Mouse (Mus musculus) myocyte (in vitro differentiated cells): ENCODE results near the gene Iqschfp.

ENCODE experiments used
- CEBPB ChIP-seq: IDR thresholded peaks from 2 replicates; pipeline ENCODE4 v1.6.1; 2011; ENCODE audit warnings: mild to moderate bottlenecking, moderate library complexity; ENCODE audit not compliant: poor library complexity, insufficient read depth, severe bottlenecking
- MAX ChIP-seq: IDR thresholded peaks from one replicate; pipeline ENCODE4 v1.6.1; 2011; ENCODE audit warnings: low read depth, mild to moderate bottlenecking, control low read depth
- POLR2A ChIP-seq: IDR thresholded peaks from one replicate; pipeline ENCODE4 v1.6.1; 2011; ENCODE audit warnings: low read depth, mild to moderate bottlenecking, control low read depth, moderate library complexity; ENCODE audit not compliant: insufficient read length
- REST ChIP-seq: IDR thresholded peaks from one replicate; pipeline ENCODE4 v1.6.1; 2011; ENCODE audit warnings: mild to moderate bottlenecking, control low read depth, moderate library complexity; ENCODE audit not compliant: insufficient read depth, insufficient read length
- SRF ChIP-seq: IDR thresholded peaks from one replicate; pipeline ENCODE4 v1.6.1; 2011; ENCODE audit warnings: low read depth; ENCODE audit not compliant: control insufficient read depth, insufficient read length
- TCF3 ChIP-seq: IDR thresholded peaks from one replicate; pipeline ENCODE4 v1.6.1; 2011; ENCODE audit warnings: low read depth, control low read depth; ENCODE audit not compliant: insufficient read length
- USF1 ChIP-seq: IDR thresholded peaks from one replicate; pipeline ENCODE4 v1.6.1; 2011; ENCODE audit warnings: low read depth, mild to moderate bottlenecking, control low read depth, moderate library complexity

DNA sequence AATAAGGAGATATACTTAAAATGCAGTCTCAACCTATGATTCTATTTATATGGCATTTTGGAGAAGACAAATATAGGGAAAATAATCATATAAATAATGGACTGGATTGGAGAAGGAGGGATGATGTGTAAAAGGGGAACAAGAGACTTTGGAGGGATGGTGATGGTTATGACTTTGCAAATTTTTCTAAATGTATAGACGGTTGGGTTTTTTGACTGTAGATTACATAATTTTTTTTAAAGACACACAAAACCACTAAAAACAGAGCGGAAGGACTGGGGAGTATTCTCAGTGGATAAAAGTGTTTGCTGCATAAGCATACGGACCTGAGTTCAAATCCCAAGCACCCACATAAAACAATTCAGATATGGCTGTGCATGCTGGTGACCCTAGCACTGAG lies 329.4 kb downstream of the Iqschfp start:
- TF ChIP-seq CEBPB = no peak
- TF ChIP-seq POLR2A = no peak
- no peak for TF ChIP-seq MAX
- no peak for TF ChIP-seq USF1
- TF ChIP-seq TCF3 = no peak
- TF ChIP-seq REST = no peak
- no peak for TF ChIP-seq SRF
